ENCODE assay signal across 27 mouse cellular contexts in genomic region chr11:45155782-45156181, GRCm38 (mm10).
DNase-seq lines count a peak whose midpoint lies in the region; ATAC-seq and TF ChIP-seq lines count a peak whose summit lies in the region.
"Had no signal": no experiment of that assay in that cellular context is flagged by ENCODE, and none has a peak within 500 bp of the region (broad histone marks: within the 10 kb centered on the region; RNA-seq: fewer than 3 reads in every experiment).

No protein-coding gene starts in this region.

- H3K4me1 ChIP-seq in neural tube, embryonic 13.5 days (replicated peaks): peaks cover 21% of the 10 kb centered on the region
- peaks cover 5 to 24% of the 10 kb centered on the region in 2 experiments for H3K4me1 ChIP-seq in CH12.LX (ENCODE audit: control insufficient read depth in 1 of 2, insufficient read depth in 2 of 2)
- H3K4me1 ChIP-seq in spleen, adult 2 months (ENCODE audit: control insufficient read depth, insufficient read depth, insufficient read length): peaks cover 9% of the 10 kb centered on the region
- peaks cover 8% of the 10 kb centered on the region for H3K4me1 ChIP-seq in limb, embryonic 10.5 days
- H3K4me1 ChIP-seq in heart, embryonic 11.5 days (ENCODE audit: control insufficient read depth, insufficient read depth, low read length): no peaks in the 10 kb centered on the region
- H3K4me1 ChIP-seq: embryonic facial prominence, embryonic 10.5 days; embryonic facial prominence, embryonic 13.5 days; forebrain, embryonic 12.5 days; heart, embryonic 13.5 days had no signal

- no peak for TF ChIP-seq POLR2A in CH12.LX (IDR thresholded peaks at IDR 0.05; ENCODE audit: low read depth, low read length)
- TF ChIP-seq POLR2A in spleen, adult 2 months (IDR thresholded peaks at IDR 0.05; ENCODE audit: low read depth, low read length): no peak

- no peaks in the 10 kb centered on the region for H3K27me3 ChIP-seq in neural tube, embryonic 13.5 days
- no peaks in the 10 kb centered on the region for H3K27me3 ChIP-seq in CH12.LX (replicated peaks)
- no peaks in the 10 kb centered on the region for H3K27me3 ChIP-seq in spleen, adult 2 months (ENCODE audit: control insufficient read depth, insufficient read depth, low read length)
- H3K27me3 ChIP-seq in splenic B cell, adult 2 months (ENCODE audit: control insufficient read depth, insufficient read depth, low read length, poor library complexity, severe bottlenecking): no peaks in the 10 kb centered on the region
- H3K27me3 ChIP-seq in limb, embryonic 10.5 days (ENCODE audit: low read depth, poor library complexity, severe bottlenecking): no peaks in the 10 kb centered on the region
- H3K27me3 ChIP-seq in heart, embryonic 11.5 days (ENCODE audit: control insufficient read depth, insufficient read depth, low read length): no peaks in the 10 kb centered on the region
- H3K27me3 ChIP-seq: forebrain, embryonic 12.5 days; forebrain, embryonic 15.5 days; heart, embryonic 13.5 days; Patski had no signal

- H3K4me3 ChIP-seq in neural tube, embryonic 13.5 days: no peak overlapping the region
- no peak overlapping the region for H3K4me3 ChIP-seq in CH12.LX (replicated peaks in 1 of 3; ENCODE audit: low read depth in 2 of 3, low read length in 2 of 3, poor library complexity in 1 of 3)
- no peak overlapping the region for H3K4me3 ChIP-seq in spleen, adult 2 months (ENCODE audit: extremely low read depth, insufficient read depth, insufficient read length)
- no peak overlapping the region for H3K4me3 ChIP-seq in limb, embryonic 10.5 days
- no peak overlapping the region for H3K4me3 ChIP-seq in heart, embryonic 11.5 days (ENCODE audit: low read depth, low read length)
- H3K4me3 ChIP-seq: embryonic facial prominence, embryonic 10.5 days; embryonic facial prominence, embryonic 13.5 days; erythroblast, embryonic 14.5 days; forebrain, embryonic 12.5 days; forebrain, embryonic 15.5 days; heart, embryonic 13.5 days had no signal

- no peak for ATAC-seq in neural tube, embryonic 13.5 days (ENCODE audit: low read depth)
- ATAC-seq in heart, embryonic 11.5 days (replicated peaks; ENCODE audit: insufficient number of reproducible peaks, low FRiP score, low TSS enrichment): no peak
- ATAC-seq: forebrain, embryonic 15.5 days; hindbrain, postnatal 0 days; Patski had no signal

- H3K4me2 ChIP-seq in neural tube, embryonic 13.5 days: no peak overlapping the region
- H3K4me2 ChIP-seq in CH12.LX (ENCODE audit: insufficient read depth, low read depth, poor library complexity, severe bottlenecking): no peak overlapping the region
- no peak overlapping the region for H3K4me2 ChIP-seq in heart, embryonic 11.5 days
- H3K4me2 ChIP-seq: embryonic facial prominence, embryonic 13.5 days; forebrain, embryonic 12.5 days; forebrain, embryonic 15.5 days; heart, embryonic 13.5 days; hindbrain, embryonic 14.5 days had no signal

- TF ChIP-seq CTCF in CH12.LX (conservative IDR thresholded peaks at IDR 0.05 in 1 of 2, IDR thresholded peaks at IDR 0.05 in 1 of 2; ENCODE audit: low read depth in 2 of 2, low read length in 2 of 2): no peak
- no peak for TF ChIP-seq CTCF in spleen, adult 2 months (IDR thresholded peaks at IDR 0.05; ENCODE audit: extremely low read depth, insufficient read depth, insufficient read length, insufficient replicate concordance)

- no peaks in the 10 kb centered on the region for H3K36me3 ChIP-seq in neural tube, embryonic 13.5 days
- H3K36me3 ChIP-seq in CH12.LX (replicated peaks in 1 of 2; ENCODE audit: control insufficient read depth in 1 of 2, insufficient read depth in 1 of 2, low read length in 1 of 2): no peaks in the 10 kb centered on the region
- H3K36me3 ChIP-seq in spleen, adult 2 months (ENCODE audit: control insufficient read depth, insufficient read depth, low read length): no peaks in the 10 kb centered on the region
- no peaks in the 10 kb centered on the region for H3K36me3 ChIP-seq in splenic B cell, adult 2 months (ENCODE audit: control insufficient read depth, insufficient read depth, low read length, poor library complexity, severe bottlenecking)
- H3K36me3 ChIP-seq in limb, embryonic 10.5 days: no peaks in the 10 kb centered on the region
- H3K36me3 ChIP-seq in heart, embryonic 11.5 days (ENCODE audit: control insufficient read depth, insufficient read depth, low read length): no peaks in the 10 kb centered on the region
- H3K36me3 ChIP-seq: embryonic facial prominence, embryonic 10.5 days; embryonic facial prominence, embryonic 13.5 days; forebrain, embryonic 12.5 days; forebrain, embryonic 15.5 days; G1E; heart, embryonic 13.5 days had no signal

- 0 out of 2 replicates have a peak overlapping the region, but pooled peaks have one; percentile 81 for H3K27ac ChIP-seq in neural tube, embryonic 13.5 days (replicated peaks)
- no peak overlapping the region for H3K27ac ChIP-seq in CH12.LX (ENCODE audit: insufficient read depth, low read depth)
- H3K27ac ChIP-seq in spleen, adult 2 months (ENCODE audit: insufficient read depth, low read length): no peak overlapping the region
- no peak overlapping the region for H3K27ac ChIP-seq in limb, embryonic 10.5 days
- H3K27ac ChIP-seq in heart, embryonic 11.5 days (ENCODE audit: low read depth, low read length): no peak overlapping the region
- H3K27ac ChIP-seq: embryonic facial prominence, embryonic 10.5 days; embryonic facial prominence, embryonic 13.5 days; forebrain, embryonic 12.5 days; forebrain, embryonic 15.5 days; heart, embryonic 13.5 days; hindbrain, embryonic 14.5 days; hindbrain, postnatal 0 days had no signal

- dilution Hi-C loops in CH12.LX (cut with MboI; ENCODE audit: extremely low pct_ligation_motif_present, extremely low pct_unique_long_range_greater_than_20kb, low sequenced_read_pairs): no loop called here

- TF ChIP-seq EP300 in CH12.LX (IDR thresholded peaks at IDR 0.05; ENCODE audit: low read length): peak; percentile 75

- H3K79me2 ChIP-seq in CH12.LX (replicated peaks; ENCODE audit: control insufficient read depth, extremely low read depth, insufficient read depth, poor library complexity, severe bottlenecking): no peaks in the 10 kb centered on the region

- no peak for DNase-seq in neural tube, embryonic 10.5 days (ENCODE audit: extremely low spot score, low spot score)
- peak; percentile 65 for DNase-seq in CH12.LX (ENCODE audit: extremely low read depth)
- peak; percentile 17 to 55 for DNase-seq in spleen, adult 2 months (ENCODE audit: low read depth in 1 of 2, low spot score in 2 of 2)
- peak; percentile 65 for DNase-seq in splenic B cell, adult 2 months (ENCODE audit: low read depth, low spot score)
- no peak for DNase-seq in limb, embryonic 10.5 days (ENCODE audit: low spot score)
- DNase-seq: adrenal gland, postnatal 10 days; adrenal gland, postnatal 36 days; cerebellum, adult 11 months; cerebellum, adult 2 months; cerebellum, adult 9-11 months; cerebellum, postnatal 25 days; gastrocnemius, postnatal 25 days; heart, adult 18-20 months; heart, postnatal 14 days; heart, postnatal 4 days had no signal

- H3K9me3 ChIP-seq in neural tube, embryonic 13.5 days: no peaks in the 10 kb centered on the region
- no peaks in the 10 kb centered on the region for H3K9me3 ChIP-seq in CH12.LX (replicated peaks; ENCODE audit: low read length)
- no peaks in the 10 kb centered on the region for H3K9me3 ChIP-seq in limb, embryonic 10.5 days (replicated peaks)
- no peaks in the 10 kb centered on the region for H3K9me3 ChIP-seq in heart, embryonic 11.5 days (replicated peaks; ENCODE audit: control insufficient read depth, low read length)
- H3K9me3 ChIP-seq: embryonic facial prominence, embryonic 10.5 days; embryonic facial prominence, embryonic 13.5 days; forebrain, embryonic 12.5 days; forebrain, embryonic 15.5 days; G1E; heart, embryonic 13.5 days had no signal

- in situ Hi-C loops in CH12.LX (cut with MboI; ENCODE audit: low pct_ligation_motif_present, low pct_unique_long_range_greater_than_20kb, low sequenced_read_pairs): no loop called here

- WGBS in neural tube, embryonic 13.5 days: 71% methylated on average over 1 of the region's 1 CpGs
- WGBS in spleen, adult 2 months: 5% methylated on average over 1 of the region's 1 CpGs
- 78% methylated on average over 1 of the region's 1 CpGs for WGBS in limb, embryonic 10.5 days
- 70% methylated on average over 1 of the region's 1 CpGs for WGBS in heart, embryonic 11.5 days (ENCODE audit: insufficient replicate concordance)

- H3K9ac ChIP-seq in neural tube, embryonic 13.5 days: no peak overlapping the region
- H3K9ac ChIP-seq in CH12.LX (ENCODE audit: insufficient read depth, low read depth): no peak overlapping the region
- H3K9ac ChIP-seq in heart, embryonic 11.5 days (ENCODE audit: low read depth, low read length): no peak overlapping the region
- H3K9ac ChIP-seq: embryonic facial prominence, embryonic 13.5 days; forebrain, embryonic 12.5 days; forebrain, embryonic 15.5 days; heart, embryonic 13.5 days; hindbrain, embryonic 14.5 days had no signal

- TF ChIP-seq RAD21 in CH12.LX (IDR thresholded peaks at IDR 0.05; ENCODE audit: low read depth, low read length): no peak

TF ChIP-seq in CH12.LX, 34 proteins besides CTCF, POLR2A, EP300 and RAD21 (continues in another document):
- TF ChIP-seq USF2 (conservative IDR thresholded peaks at IDR 0.05; ENCODE audit: low read depth, low read length) (no peak), BHLHE40 (IDR thresholded peaks at IDR 0.05; ENCODE audit: low read depth, low read length) (peak; percentile 33; the same call in 1 of the 2 replicates), JUND (conservative IDR thresholded peaks at IDR 0.05; ENCODE audit: low read depth, low read length) (0 out of 2 replicates have a peak, but pooled peaks have one; percentile 25), E2F4 (IDR thresholded peaks at IDR 0.05; ENCODE audit: insufficient replicate concordance, low read depth, low read length) (no peak), ETS1 (conservative IDR thresholded peaks at IDR 0.05; ENCODE audit: low read depth, low read length) (no peak), SMC3 (IDR thresholded peaks at IDR 0.05; ENCODE audit: low read depth, low read length) (no peak), POLR2AphosphoS2 (IDR thresholded peaks at IDR 0.05; ENCODE audit: low read depth, low read length) (no peak), GABPA (IDR thresholded peaks at IDR 0.05; ENCODE audit: insufficient replicate concordance, low read depth, low read length) (no peak), UBTF (IDR thresholded peaks at IDR 0.05; ENCODE audit: low read depth, low read length) (no peak), JUN (IDR thresholded peaks at IDR 0.05; ENCODE audit: insufficient read depth, low read depth, low read length) (no peak), MAZ (IDR thresholded peaks at IDR 0.05; ENCODE audit: low read depth, low read length) (no peak), NELFE (IDR thresholded peaks at IDR 0.05; ENCODE audit: low read depth, low read length) (no peak), MAFK (IDR thresholded peaks at IDR 0.05; ENCODE audit: insufficient replicate concordance, low read length) (0 out of 2 replicates have a peak, but pooled peaks have one; percentile 19), USF1 (IDR thresholded peaks at IDR 0.05; ENCODE audit: low read depth, low read length) (no peak), TBP (conservative IDR thresholded peaks at IDR 0.05; ENCODE audit: low read depth, low read length) (no peak), IRF4 (IDR thresholded peaks at IDR 0.05; ENCODE audit: low read depth, low read length) (peak; percentile 65)

Comparison
In these comparisons a context has a peak if more than half of its experiments do, and no peak if none do; other contexts are left out.
1. DNase-seq: peak in CH12.LX (single experiment), spleen, adult 2 months (2 of 2) and splenic B cell, adult 2 months (single experiment); none in neural tube, embryonic 10.5 days (single experiment) and limb, embryonic 10.5 days (single experiment).